Mouse (Mus musculus) limb, embryonic 10.5 days (tissue): ENCODE results near the gene Acsbg1. TPM values are rescaled to one million over a fixed set of nuclear protein-coding genes. Genes with fewer than 3 reads are reported as not detected.

Source experiments
- DNase-seq: peaks from one replicate; pipeline ENCODE4 v3.0.0-alpha.2; 2017; ENCODE audit warnings: low spot score
- H3K27ac ChIP-seq: fragments of 300-500 bp; sonication (generic); 2 replicates; pipeline ENCODE4 v1.5.1; 2016; ENCODE audit warnings: mild to moderate bottlenecking
- H3K27me3 ChIP-seq: fragments of 300-500 bp; sonication (generic); 2 replicates; pipeline ENCODE4 v1.6.1; 2016; ENCODE audit warnings: low read depth, mild to moderate bottlenecking; ENCODE audit not compliant: poor library complexity, severe bottlenecking
- H3K36me3 ChIP-seq: fragments of 300-500 bp; sonication (generic); 2 replicates; pipeline ENCODE4 v1.6.1; 2016; ENCODE audit warnings: mild to moderate bottlenecking, moderate library complexity
- H3K4me1 ChIP-seq: fragments of 300-500 bp; sonication (generic); 2 replicates; pipeline ENCODE4 v1.6.1; 2016
- H3K4me3 ChIP-seq: fragments of 300-500 bp; sonication (generic); 2 replicates; pipeline ENCODE4 v1.5.1; 2016; ENCODE audit warnings: mild to moderate bottlenecking, moderate library complexity
- H3K9me3 ChIP-seq: fragments of 300-500 bp; sonication (generic); replicated peaks from 2 replicates; pipeline ENCODE4 v1.6.1; 2016; ENCODE audit warnings: mild to moderate bottlenecking
- WGBS: fragments of 180-500 bp; shearing (Covaris S2); methylation state at CpG from one replicate; pipeline ENCODE4 v1.1.7; 2016; 5-methylcytosine and 5-hydroxymethylcytosine counted together
- polyA plus RNA-seq: library from polyadenylated mRNA; unstranded; fragments of >200 nt; fragmentation: Nextera tagmentation; extraction: Ambion mirVana; gene quantifications from 2 replicates; pipeline ENCODE4 v1.2.1, GENCODE M21; 2016

Acsbg1 gene
- polyA plus RNA-seq, 1 experiment from 2014 or later = 0.31 TPM

DNA sequence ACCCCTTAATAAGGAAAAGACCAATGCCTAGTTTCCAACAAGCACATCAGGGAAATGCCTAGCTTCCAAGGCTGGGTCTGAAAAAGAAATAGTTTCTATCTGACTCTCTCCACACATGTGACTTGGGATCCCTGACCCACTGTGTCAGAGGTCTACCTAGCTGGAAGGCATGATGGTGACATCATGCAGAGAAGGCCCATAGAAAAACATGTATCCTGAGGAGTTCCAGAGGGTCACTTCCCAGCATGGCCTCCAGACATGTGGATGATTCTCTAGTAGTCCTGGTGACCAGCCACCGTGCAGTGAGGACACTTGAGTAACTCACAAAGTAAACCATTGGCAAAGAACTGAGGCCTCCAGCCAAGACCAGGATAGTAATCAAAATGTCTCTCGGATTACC is 5.8 kb downstream of the Acsbg1 start:
- Histone ChIP-seq H3K36me3 (no peaks in the 10 kb centered on the region), H3K9me3 (no peaks in the 10 kb centered on the region), H3K4me1 (no peaks in the 10 kb centered on the region), H3K27me3 (no peaks in the 10 kb centered on the region), H3K4me3 (no peak overlapping the region), H3K27ac (no peak overlapping the region)
- 85% methylated on average over 2 of the region's 2 CpGs for WGBS
- DNase-seq = no peak

DNA sequence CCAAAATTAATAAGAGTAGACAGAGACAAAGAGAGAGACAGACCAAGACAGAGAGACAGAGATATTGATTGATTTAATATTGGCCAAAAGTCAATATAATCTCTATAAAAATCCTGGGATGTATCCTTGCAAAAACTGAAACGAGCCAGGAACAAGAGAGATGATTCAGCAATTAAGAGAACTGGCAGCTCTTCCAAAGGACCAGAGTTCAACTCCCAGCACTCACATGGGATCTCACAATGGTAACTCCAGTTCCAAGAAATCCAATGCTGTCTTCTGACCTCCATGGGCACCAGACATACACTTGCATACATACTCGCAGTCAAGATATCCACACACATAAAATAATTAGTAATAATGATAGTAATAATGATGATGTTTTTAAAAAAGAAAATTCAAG is 8.9 kb downstream of the Acsbg1 start:
- 80% methylated on average over 2 of the region's 2 CpGs for WGBS
- Histone ChIP-seq H3K27ac (no peak overlapping the region), H3K9me3 (no peaks in the 10 kb centered on the region), H3K27me3 (no peaks in the 10 kb centered on the region), H3K4me1 (no peaks in the 10 kb centered on the region), H3K4me3 (no peak overlapping the region), H3K36me3 (no peaks in the 10 kb centered on the region)
- no peak for DNase-seq

DNA sequence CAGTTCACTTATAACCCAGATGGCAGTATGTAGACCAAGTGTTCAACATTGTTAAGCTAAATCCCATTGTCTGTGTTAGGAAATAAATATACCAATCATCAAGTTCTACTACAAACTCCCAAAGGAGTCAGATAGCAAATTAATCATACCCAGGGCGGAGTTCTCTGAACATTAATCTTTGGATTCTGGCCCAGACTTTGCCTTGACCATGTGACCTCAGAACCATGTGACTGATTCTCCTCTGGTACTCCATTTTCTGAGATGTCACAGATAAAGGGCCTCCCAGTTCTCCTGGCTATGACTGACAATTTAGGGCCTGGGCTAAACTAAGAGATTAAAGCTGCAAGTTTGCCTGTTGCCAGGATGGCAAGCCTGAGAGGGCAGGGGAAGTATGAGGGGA is 12.3 kb downstream of the Acsbg1 start:
- Histone ChIP-seq H3K36me3 (no peaks in the 10 kb centered on the region), H3K9me3 (no peaks in the 10 kb centered on the region), H3K27me3 (no peaks in the 10 kb centered on the region), H3K4me1 (no peaks in the 10 kb centered on the region), H3K4me3 (no peak overlapping the region), H3K27ac (no peak overlapping the region)
- 95% methylated on average over 1 of the region's 1 CpGs for WGBS
- no peak for DNase-seq

DNA sequence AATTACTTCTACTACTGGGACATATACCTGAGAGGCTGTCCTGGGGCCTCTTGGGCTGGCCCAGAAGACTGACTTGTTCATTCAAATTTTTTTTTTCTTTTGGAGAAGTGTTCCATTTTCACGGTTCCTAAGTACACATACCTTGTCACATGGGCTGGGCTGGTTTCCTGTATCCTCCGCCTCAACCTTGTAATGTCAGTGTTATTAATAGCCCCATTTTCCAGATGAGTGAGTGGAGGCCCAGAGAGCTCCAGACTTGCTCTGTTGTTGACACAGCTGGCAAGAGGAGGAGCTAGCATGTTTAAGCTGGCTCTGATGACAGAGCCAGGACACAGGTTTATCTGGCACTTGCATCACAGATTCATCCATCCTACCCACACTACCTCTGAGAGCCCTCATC is 14.2 kb downstream of the Acsbg1 start:
- 81% methylated on average over 2 of the region's 2 CpGs for WGBS
- no peaks in the 10 kb centered on the region for H3K9me3 ChIP-seq
- no peak overlapping the region for H3K27ac ChIP-seq
- H3K36me3 ChIP-seq = no peaks in the 10 kb centered on the region
- DNase-seq = no peak
- 0 out of 2 replicates have a peak, but pooled peaks cover under 1% of the 10 kb centered on the region for H3K4me1 ChIP-seq
- no peak overlapping the region for H3K4me3 ChIP-seq
- H3K27me3 ChIP-seq = no peaks in the 10 kb centered on the region

DNA sequence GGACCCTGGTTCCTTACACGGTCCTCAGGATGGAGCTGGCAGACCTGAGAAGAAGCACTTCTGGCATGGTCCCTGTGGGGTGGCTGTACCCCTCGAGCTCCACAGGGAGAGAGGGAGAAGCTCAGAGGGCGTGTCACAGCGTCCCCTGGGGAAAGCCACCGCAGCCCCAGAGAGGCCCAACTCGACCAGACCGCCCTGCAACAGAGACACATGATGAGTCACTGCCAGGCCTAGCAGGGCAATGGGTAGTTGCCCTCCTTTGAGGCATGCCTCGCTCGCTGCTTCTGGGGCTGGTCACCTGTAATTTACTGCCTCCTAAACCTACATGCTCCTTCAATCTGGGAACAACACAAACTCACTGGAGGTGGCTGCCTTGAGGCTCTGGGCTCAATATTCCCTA is 15.4 kb downstream of the Acsbg1 start:
- H3K4me3 ChIP-seq = no peak overlapping the region
- DNase-seq = no peak
- H3K27me3 ChIP-seq = no peaks in the 10 kb centered on the region
- 79% methylated on average over 9 of the region's 9 CpGs for WGBS
- no peak overlapping the region for H3K27ac ChIP-seq
- H3K9me3 ChIP-seq = no peaks in the 10 kb centered on the region
- no peaks in the 10 kb centered on the region for H3K36me3 ChIP-seq
- H3K4me1 ChIP-seq = 0 out of 2 replicates have a peak, but pooled peaks cover 4% of the 10 kb centered on the region

DNA sequence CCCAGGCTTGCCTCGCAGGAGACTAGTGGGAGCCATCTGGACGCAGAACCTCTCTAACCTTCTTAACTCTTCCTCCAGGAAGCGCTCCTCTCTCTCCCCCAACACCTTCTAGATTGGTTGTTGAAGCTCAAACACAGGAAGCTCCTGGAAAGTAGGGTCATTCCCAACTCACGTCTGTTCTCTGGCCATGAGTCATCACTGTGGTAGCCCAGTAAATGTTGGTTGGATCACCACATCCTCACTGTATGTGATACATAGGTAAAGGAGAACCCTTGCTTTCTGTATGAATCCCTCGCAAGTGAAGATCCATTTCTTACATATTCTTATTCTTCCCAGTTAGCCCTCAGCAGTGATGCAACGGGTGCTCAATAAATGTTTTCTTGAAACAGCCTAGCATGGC is 16.1 kb downstream of the Acsbg1 start:
- no peak for DNase-seq
- Histone ChIP-seq H3K4me3 (no peak overlapping the region), H3K4me1 (0 out of 2 replicates have a peak, but pooled peaks cover 4% of the 10 kb centered on the region), H3K36me3 (no peaks in the 10 kb centered on the region), H3K27ac (no peak overlapping the region), H3K9me3 (no peaks in the 10 kb centered on the region), H3K27me3 (no peaks in the 10 kb centered on the region)
- WGBS = 86% methylated on average over 6 of the region's 6 CpGs

DNA sequence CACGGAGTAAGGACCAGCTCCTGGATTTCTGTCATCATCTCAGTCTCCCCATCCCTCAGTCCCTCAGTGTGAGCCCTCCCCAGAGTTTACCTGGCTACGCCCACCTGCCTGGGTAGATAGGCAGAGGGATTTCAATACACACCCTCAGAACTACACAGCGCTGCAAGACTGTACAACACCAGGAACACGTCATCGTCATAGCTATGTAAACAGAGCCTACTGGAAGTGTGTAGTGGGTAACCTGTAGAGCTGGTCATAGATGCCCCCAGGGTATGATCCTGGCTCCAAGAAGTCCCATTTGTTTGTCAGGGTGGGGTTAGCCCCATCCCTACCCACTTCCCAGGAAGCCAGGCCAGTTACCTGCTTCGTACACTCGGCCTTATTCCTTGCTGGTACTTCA is 18.5 kb downstream of the Acsbg1 start:
- Histone ChIP-seq H3K36me3 (no peaks in the 10 kb centered on the region), H3K4me1 (0 out of 2 replicates have a peak, but pooled peaks cover 4% of the 10 kb centered on the region), H3K27ac (no peak overlapping the region), H3K9me3 (no peaks in the 10 kb centered on the region), H3K4me3 (no peak overlapping the region), H3K27me3 (no peaks in the 10 kb centered on the region)
- no peak for DNase-seq
- 91% methylated on average over 7 of the region's 7 CpGs for WGBS

DNA sequence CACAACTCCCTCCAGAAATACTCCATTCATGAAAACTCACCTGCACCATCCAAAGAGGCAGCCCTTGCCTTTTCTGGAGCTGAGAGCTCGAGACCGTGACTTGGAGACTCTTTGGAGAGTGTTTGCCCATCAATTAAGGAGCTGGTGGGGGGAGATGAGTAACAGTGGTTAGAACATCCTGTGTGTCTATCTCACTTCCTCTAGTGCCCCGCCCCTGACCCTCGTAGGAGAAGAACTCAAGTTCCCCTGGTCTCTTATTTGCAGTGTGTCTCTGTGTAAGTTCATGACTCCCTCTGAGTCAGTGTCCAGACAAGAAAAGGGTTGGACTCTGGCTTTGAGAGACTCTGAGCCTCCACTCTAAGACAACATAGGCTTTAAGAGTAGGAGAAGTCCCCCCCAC is 19.1 kb downstream of the Acsbg1 start:
- no peak overlapping the region for H3K27ac ChIP-seq
- no peaks in the 10 kb centered on the region for H3K9me3 ChIP-seq
- 80% methylated on average over 4 of the region's 4 CpGs for WGBS
- H3K4me1 ChIP-seq = 0 out of 2 replicates have a peak, but pooled peaks cover 4% of the 10 kb centered on the region
- DNase-seq = no peak
- H3K4me3 ChIP-seq = no peak overlapping the region
- H3K36me3 ChIP-seq = no peaks in the 10 kb centered on the region
- H3K27me3 ChIP-seq = no peaks in the 10 kb centered on the region

DNA sequence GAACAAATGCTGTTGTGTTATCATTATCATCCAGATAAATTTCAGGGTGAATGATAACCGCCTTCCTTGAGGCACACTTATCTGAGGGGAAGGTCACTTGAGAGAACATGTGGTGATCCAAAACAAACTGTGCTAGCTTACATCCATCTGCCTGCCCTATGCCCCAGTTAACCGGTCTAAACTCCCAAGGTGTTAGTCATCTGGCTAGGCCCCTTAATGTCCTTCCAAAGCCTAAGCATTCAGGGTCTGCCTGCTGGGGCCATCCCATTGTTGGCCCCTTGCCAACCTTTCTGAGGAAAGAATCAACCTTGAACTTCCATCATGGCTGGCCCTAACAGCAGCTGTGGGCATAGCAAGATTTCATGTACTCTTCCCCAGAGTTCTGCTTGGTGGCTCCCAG is 19.5 kb downstream of the Acsbg1 start:
- H3K4me3 ChIP-seq = no peak overlapping the region
- 90% methylated on average over 2 of the region's 2 CpGs for WGBS
- no peaks in the 10 kb centered on the region for H3K36me3 ChIP-seq
- H3K9me3 ChIP-seq = no peaks in the 10 kb centered on the region
- no peak for DNase-seq
- H3K27ac ChIP-seq = no peak overlapping the region
- H3K27me3 ChIP-seq = no peaks in the 10 kb centered on the region
- H3K4me1 ChIP-seq = 0 out of 2 replicates have a peak, but pooled peaks cover 4% of the 10 kb centered on the region

DNA sequence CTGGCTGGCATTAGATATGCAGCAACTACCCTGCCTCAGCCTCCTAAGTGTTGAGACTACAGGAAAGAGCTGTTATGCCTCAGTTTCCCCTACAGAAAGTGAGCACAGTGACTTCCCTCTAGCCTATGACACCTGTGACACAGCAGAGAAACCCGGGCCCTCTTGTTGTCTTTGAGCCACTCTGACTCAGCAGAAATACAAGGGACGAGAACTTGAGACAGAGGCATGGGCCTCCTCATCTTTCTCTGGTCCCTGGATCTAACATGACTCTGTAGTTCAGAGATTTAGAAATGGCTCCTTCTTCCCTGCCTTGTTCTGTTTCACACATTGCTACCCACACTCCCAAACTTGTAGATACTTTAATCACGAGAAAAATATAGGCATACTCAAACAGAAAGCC is 20.1 kb downstream of the Acsbg1 start:
- WGBS = 82% methylated on average over 3 of the region's 3 CpGs
- no peaks in the 10 kb centered on the region for H3K36me3 ChIP-seq

DNA sequence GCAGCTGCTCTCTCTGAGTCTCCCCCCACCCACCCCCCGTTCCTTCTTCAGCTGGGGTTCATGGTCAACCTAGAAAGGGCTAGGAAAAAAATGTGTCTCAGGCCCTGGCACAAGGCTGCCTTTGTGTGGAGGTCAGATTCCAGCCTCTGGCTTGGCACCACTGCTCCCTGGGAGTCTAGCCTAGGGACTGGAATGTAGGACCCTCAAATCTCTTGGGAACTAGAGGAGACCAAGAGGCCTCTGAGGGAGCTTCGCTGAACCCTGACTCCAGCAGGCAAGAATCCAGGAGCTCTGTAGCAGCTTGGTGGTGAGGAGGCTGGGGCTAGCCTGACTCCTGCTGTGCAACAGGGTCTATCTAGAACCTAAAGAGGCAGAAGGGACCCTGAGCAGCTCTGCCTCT is 22.5 kb downstream of the Acsbg1 start:
- 82% methylated on average over 2 of the region's 2 CpGs for WGBS
- H3K4me1 ChIP-seq = 0 out of 2 replicates have a peak, but pooled peaks cover 4% of the 10 kb centered on the region
- DNase-seq = no peak
- no peak overlapping the region for H3K27ac ChIP-seq
- no peaks in the 10 kb centered on the region for H3K9me3 ChIP-seq
- H3K27me3 ChIP-seq = no peaks in the 10 kb centered on the region
- no peak overlapping the region for H3K4me3 ChIP-seq
- H3K36me3 ChIP-seq = no peaks in the 10 kb centered on the region

More for the DNA sequence above, 20.1 kb downstream of the Acsbg1 start:
- Histone ChIP-seq H3K27me3 (no peaks in the 10 kb centered on the region), H3K27ac (no peak overlapping the region), H3K4me1 (0 out of 2 replicates have a peak, but pooled peaks cover 4% of the 10 kb centered on the region), H3K4me3 (no peak overlapping the region), H3K9me3 (no peaks in the 10 kb centered on the region)
- no peak for DNase-seq

DNA sequence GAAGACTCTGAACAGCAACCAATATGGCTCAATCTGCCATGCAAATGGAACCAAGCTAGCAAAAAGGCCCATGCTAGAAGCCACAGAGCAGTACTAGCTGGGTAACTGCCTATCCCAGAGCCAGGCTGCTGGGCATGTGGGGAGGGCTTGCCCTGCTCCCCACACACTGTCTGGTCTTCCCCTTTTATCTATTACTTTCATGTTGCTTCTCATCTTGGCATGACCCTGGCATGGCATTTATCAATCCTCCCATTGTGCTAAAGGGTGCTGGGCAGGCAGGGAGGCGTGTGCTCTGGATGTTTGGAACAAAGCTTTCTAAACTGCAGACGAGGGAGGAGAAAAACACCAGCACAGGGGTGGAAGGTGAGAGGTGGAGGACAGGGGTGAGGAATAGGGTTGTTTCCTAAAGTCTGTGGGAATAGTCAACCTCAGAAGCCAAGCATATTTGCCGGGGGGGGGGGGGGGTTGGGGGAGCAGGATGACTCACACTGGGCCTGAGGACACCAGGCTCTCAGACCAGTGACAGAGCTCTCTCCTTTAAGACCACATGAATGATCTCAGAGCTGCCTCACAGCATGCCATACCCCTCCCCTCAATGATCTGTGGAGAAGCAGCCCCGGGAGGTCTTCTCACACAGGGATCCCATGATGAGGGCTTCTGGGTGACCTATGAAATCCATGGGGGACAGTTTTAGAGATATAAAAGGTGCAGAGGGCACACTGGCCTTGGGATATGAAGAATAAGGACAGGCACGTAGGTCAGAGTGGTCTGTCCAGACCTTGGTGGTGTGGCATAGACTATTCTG is 24.0 kb downstream of the Acsbg1 start:
- no peak for DNase-seq
- Histone ChIP-seq H3K9me3 (no peaks in the 10 kb centered on the region), H3K4me3 (no peak overlapping the region), H3K36me3 (no peaks in the 10 kb centered on the region), H3K4me1 (0 out of 2 replicates have a peak, but pooled peaks cover 4% of the 10 kb centered on the region), H3K27me3 (no peaks in the 10 kb centered on the region), H3K27ac (no peak overlapping the region)
- 68% methylated on average over 5 of the region's 5 CpGs for WGBS

DNA sequence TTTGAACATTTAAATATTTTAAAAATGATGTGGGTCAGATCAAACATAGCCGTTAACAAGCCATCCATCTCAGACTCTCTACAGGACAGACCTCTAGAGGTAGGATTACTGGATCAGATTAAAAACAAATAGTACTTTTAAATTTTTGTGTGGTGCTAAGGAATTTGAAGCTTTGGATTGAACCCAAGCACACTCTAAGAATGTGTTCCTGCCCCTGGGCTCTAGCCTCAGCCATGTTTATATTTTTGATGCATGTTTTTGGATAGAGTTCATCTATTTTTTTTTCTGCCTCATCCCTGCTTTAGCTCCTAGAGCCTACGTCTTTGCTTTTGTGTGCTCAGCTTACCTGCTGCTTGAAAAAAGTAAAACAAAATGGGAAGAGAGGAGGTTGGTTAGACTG is 28.3 kb downstream of the Acsbg1 start:
- H3K4me3 ChIP-seq = no peak overlapping the region
- 85% methylated on average over 2 of the region's 2 CpGs for WGBS
- no peaks in the 10 kb centered on the region for H3K4me1 ChIP-seq
- H3K36me3 ChIP-seq = no peaks in the 10 kb centered on the region
- H3K27ac ChIP-seq = no peak overlapping the region
- no peak for DNase-seq
- no peaks in the 10 kb centered on the region for H3K27me3 ChIP-seq
- H3K9me3 ChIP-seq = no peaks in the 10 kb centered on the region

DNA sequence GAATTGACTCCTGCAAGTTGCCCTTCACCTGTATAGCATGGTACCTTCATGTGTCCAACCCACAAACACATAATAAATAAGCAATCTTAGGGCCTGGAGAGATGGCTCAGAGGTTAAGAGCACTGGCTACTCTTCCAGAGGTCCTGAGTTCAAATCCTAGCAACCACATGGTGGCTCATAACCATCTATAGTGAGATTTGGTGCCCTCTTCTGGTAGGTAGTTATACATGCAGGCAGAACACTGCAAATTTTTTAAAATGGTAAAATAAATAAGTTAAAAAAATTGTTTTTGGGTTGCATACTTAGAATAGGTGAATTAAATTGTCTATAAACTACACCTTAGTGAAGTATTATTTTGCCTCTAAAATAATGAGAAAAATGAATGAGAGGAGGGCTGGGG is 30.8 kb downstream of the Acsbg1 start:
- no peaks in the 10 kb centered on the region for H3K36me3 ChIP-seq
- no peaks in the 10 kb centered on the region for H3K4me1 ChIP-seq
- H3K27ac ChIP-seq = no peak overlapping the region
- H3K9me3 ChIP-seq = no peaks in the 10 kb centered on the region
- no peak for DNase-seq
- no peak overlapping the region for H3K4me3 ChIP-seq
- H3K27me3 ChIP-seq = no peaks in the 10 kb centered on the region
